In the genomic region with DNA sequence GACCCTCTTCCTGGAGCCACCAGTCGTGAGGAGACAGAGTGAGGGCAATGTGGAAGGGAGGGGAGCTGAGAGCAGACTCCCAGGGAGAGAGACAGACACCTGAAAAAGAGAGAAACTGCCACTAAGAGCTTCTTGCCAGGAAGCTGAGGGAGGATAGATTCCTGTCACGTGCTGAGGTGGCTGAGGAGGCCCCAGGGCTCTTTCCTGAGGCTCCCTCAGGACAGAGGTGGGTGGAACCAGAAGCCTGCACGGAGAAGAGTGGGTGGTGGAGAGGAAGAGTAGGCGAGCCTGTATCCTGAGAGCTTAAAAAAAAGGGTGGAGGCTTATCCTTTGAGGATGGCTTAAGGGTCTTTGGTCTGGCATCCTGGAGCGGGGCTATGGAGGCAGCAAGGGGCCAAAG, we compare ENCODE assay signal across 16 mouse cellular contexts.
DNase-seq lines count a peak whose midpoint lies in the region; TF ChIP-seq lines count a peak whose summit lies in the region.
"Had no signal": no experiment of that assay in that cellular context is flagged by ENCODE, and none has a peak within 500 bp of the region (broad histone marks: within the 10 kb centered on the region; RNA-seq: fewer than 3 reads in every experiment).

No protein-coding gene starts in this region.

- no peak for TF ChIP-seq CTCF in cortical plate, adult 2 months (IDR thresholded peaks at IDR 0.05; ENCODE audit: extremely low read depth, insufficient read depth, low read length)

- peak; percentile 52 to 53 for DNase-seq in left cerebral cortex, adult 18-20 months (ENCODE audit: low spot score in 2 of 2)
- DNase-seq in left cerebral cortex, adult 11 months (ENCODE audit: low spot score), result no peak
- peak; percentile 52 for DNase-seq in right cerebral cortex, postnatal 25 days
- DNase-seq in right cerebral cortex, postnatal 10 days (ENCODE audit: low spot score in 2 of 2), result no peak
- peak; percentile 78 for DNase-seq in telencephalon, adult 2 months (ENCODE audit: low read depth, low spot score)
- no peak for DNase-seq in heart, postnatal 36 days
- DNase-seq: B cell, adult 2 months; cerebellum, postnatal 14 days; heart, adult 2 months; kidney, adult 11 months; lung, postnatal 14 days had no signal

- 0 out of 2 replicates have a peak, but pooled peaks have one; percentile 13 for TF ChIP-seq POLR2A in cortical plate, adult 2 months (IDR thresholded peaks at IDR 0.05; ENCODE audit: extremely low read depth, insufficient read depth, low read length)

- intact Hi-C loops in heart, postnatal 36 days (cut with DNase I), result no loop called here

- no peak overlapping the region for H3K4me3 ChIP-seq in cortical plate, adult 2 months (ENCODE audit: insufficient read depth, low read length)
- H3K4me3 ChIP-seq: forebrain, embryonic 12.5 days; heart, adult 2 months; hindbrain, embryonic 13.5 days; limb, embryonic 15.5 days had no signal

- peaks cover 9% of the 10 kb centered on the region for H3K4me1 ChIP-seq in cortical plate, adult 2 months (ENCODE audit: control insufficient read depth, insufficient read depth, low read length)

- peak overlapping the region; percentile 88 for H3K27ac ChIP-seq in cortical plate, adult 2 months (ENCODE audit: insufficient read depth, low read length)
- H3K27ac ChIP-seq: forebrain, embryonic 12.5 days; heart, adult 2 months; hindbrain, embryonic 13.5 days; kidney, postnatal 0 days; limb, embryonic 15.5 days had no signal

Comparison
In these comparisons a context has a peak if more than half of its experiments do, and no peak if none do; other contexts are left out.
1. DNase-seq: peak in left cerebral cortex, adult 18-20 months (2 of 2), right cerebral cortex, postnatal 25 days (single experiment) and telencephalon, adult 2 months (single experiment); none in left cerebral cortex, adult 11 months (single experiment), right cerebral cortex, postnatal 10 days (0 of 2) and heart, postnatal 36 days (0 of 2).